21 mouse cellular contexts compared by ENCODE assay signal in genomic region chr7:144985100-144985499, GRCm38 (mm10). TPM values are rescaled to one million over a fixed set of nuclear protein-coding genes. Genes with fewer than 3 reads are reported as not detected.
A peak's percentile ranks its signal among the peaks of the same experiment; 100 is the strongest.
DNase-seq lines count a peak whose midpoint lies in the region; ATAC-seq and TF ChIP-seq lines count a peak whose summit lies in the region.
"Had no signal": no experiment of that assay in that cellular context is flagged by ENCODE, and none has a peak within 500 bp of the region (broad histone marks: within the 10 kb centered on the region; RNA-seq: fewer than 3 reads in every experiment).

No protein-coding gene starts in this region.

- H3K36me3 ChIP-seq in midbrain, embryonic 10.5 days, result no peaks in the 10 kb centered on the region
- H3K36me3 ChIP-seq in midbrain, embryonic 16.5 days (ENCODE audit: control insufficient read depth, insufficient read depth, low read length), result no peaks in the 10 kb centered on the region
- H3K36me3 ChIP-seq in kidney, embryonic 14.5 days (ENCODE audit: control insufficient read depth, insufficient read depth, low read length), result no peaks in the 10 kb centered on the region
- H3K36me3 ChIP-seq: G1E had no signal

- no peak overlapping the region for H3K4me2 ChIP-seq in midbrain, embryonic 16.5 days (ENCODE audit: low read length)
- H3K4me2 ChIP-seq in kidney, embryonic 14.5 days (replicated peaks; ENCODE audit: low read depth, low read length), result no peak overlapping the region

- WGBS in midbrain, embryonic 10.5 days, result 82% methylated on average over 1 of the region's 1 CpGs
- 85% methylated on average over 1 of the region's 1 CpGs for WGBS in midbrain, embryonic 16.5 days
- WGBS in kidney, embryonic 14.5 days, result 69% methylated on average over 1 of the region's 1 CpGs

- no peak overlapping the region for H3K9ac ChIP-seq in midbrain, embryonic 16.5 days (ENCODE audit: low read depth, low read length)
- H3K9ac ChIP-seq in kidney, embryonic 14.5 days (ENCODE audit: low read depth, low read length), result no peak overlapping the region

- H3K9me3 ChIP-seq in midbrain, embryonic 10.5 days (replicated peaks), result no peaks in the 10 kb centered on the region
- H3K9me3 ChIP-seq in midbrain, embryonic 16.5 days (replicated peaks; ENCODE audit: control insufficient read depth, low read length, poor library complexity, severe bottlenecking), result no peaks in the 10 kb centered on the region
- H3K9me3 ChIP-seq in kidney, embryonic 14.5 days (ENCODE audit: control insufficient read depth, low read length), result no peaks in the 10 kb centered on the region
- H3K9me3 ChIP-seq: G1E had no signal

- 0 out of 2 replicates have a peak overlapping the region, but pooled peaks have one; percentile 4 for H3K27ac ChIP-seq in midbrain, embryonic 10.5 days (replicated peaks)
- no peak overlapping the region for H3K27ac ChIP-seq in midbrain, embryonic 16.5 days (ENCODE audit: low read length)
- H3K27ac ChIP-seq in gastrocnemius, adult 2 months, result no peak overlapping the region
- H3K27ac ChIP-seq in kidney, embryonic 14.5 days (ENCODE audit: low read depth, low read length), result no peak overlapping the region

- ATAC-seq in midbrain, embryonic 16.5 days, result no peak
- ATAC-seq in common myeloid progenitor, adult 5-6 weeks (replicated peaks; ENCODE audit: low read depth, poor library complexity, severe bottlenecking), result peak; percentile 40
- peak; percentile 68 for ATAC-seq in granulocyte monocyte progenitor cell, adult 5-6 weeks (replicated peaks; ENCODE audit: poor library complexity, severe bottlenecking)
- peak; percentile 63 for ATAC-seq in megakaryocyte progenitor cell, adult 5-6 weeks (replicated peaks; ENCODE audit: poor library complexity)
- no peak for ATAC-seq in kidney, embryonic 14.5 days (ENCODE audit: low FRiP score, low TSS enrichment)
- ATAC-seq: activated CD4-positive, CD25-positive, alpha-beta regulatory T cell, adult 4 months; CD4-positive, CD25-positive, alpha-beta regulatory T cell, adult 4 months; Patski had no signal

- intact Hi-C loops in gastrocnemius, adult 2 months (cut with DNase I), result no loop called here

- no peak overlapping the region for H3K4me3 ChIP-seq in midbrain, embryonic 10.5 days
- H3K4me3 ChIP-seq in midbrain, embryonic 16.5 days (ENCODE audit: low read depth, low read length), result no peak overlapping the region
- no peak overlapping the region for H3K4me3 ChIP-seq in gastrocnemius, adult 2 months
- no peak overlapping the region for H3K4me3 ChIP-seq in kidney, embryonic 14.5 days (ENCODE audit: low read length)

- no peak for TF ChIP-seq CTCF in gastrocnemius, adult 2 months (IDR thresholded peaks at IDR 0.05)

- peaks cover 15% of the 10 kb centered on the region; the same call in 1 of the 2 replicates for H3K4me1 ChIP-seq in midbrain, embryonic 10.5 days
- no peaks in the 10 kb centered on the region for H3K4me1 ChIP-seq in midbrain, embryonic 16.5 days (ENCODE audit: control insufficient read depth, insufficient read depth, low read length)
- no peaks in the 10 kb centered on the region for H3K4me1 ChIP-seq in kidney, embryonic 14.5 days (ENCODE audit: control insufficient read depth, insufficient read depth, low read length)

- no peak for DNase-seq in midbrain, embryonic 10.5 days (ENCODE audit: low spot score)
- no peak for DNase-seq in gastrocnemius, adult 2 months
- no peak for DNase-seq in liver
- DNase-seq: adrenal gland, adult 2 months; adrenal gland, adult 8-10 months; adrenal gland, postnatal 10 days; adrenal gland, postnatal 14 days; adrenal gland, postnatal 25 days; adrenal gland, postnatal 36 days; B cell, adult 2 months; cerebellum, adult 11 months; cerebellum, adult 11-12 months had no signal

- H3K27me3 ChIP-seq in midbrain, embryonic 10.5 days (ENCODE audit: low read depth, poor library complexity, severe bottlenecking), result no peaks in the 10 kb centered on the region
- no peaks in the 10 kb centered on the region for H3K27me3 ChIP-seq in midbrain, embryonic 16.5 days (ENCODE audit: control insufficient read depth, insufficient read depth, low read depth, low read length)
- no peaks in the 10 kb centered on the region for H3K27me3 ChIP-seq in kidney, embryonic 14.5 days (ENCODE audit: control insufficient read depth, insufficient read depth, low read length)
- H3K27me3 ChIP-seq: Patski had no signal

RNA-seq across cellular contexts. Expression of gene Ccnd1, which starts 45.4 kb away (rescaled TPM):
- polyA plus RNA-seq in midbrain, embryonic 10.5 days (2016; fragmentation: Nextera tagmentation; extraction: Ambion mirVana), result 238 and 258 TPM in 2 replicates
- polyA plus RNA-seq in midbrain, embryonic 16.5 days (2015; fragmentation: Nextera tagmentation; extraction: Ambion mirVana), result 21.5 and 31.5 TPM in 2 replicates
- 15.9 and 18.0 TPM in 2 replicates for total RNA-seq in common myeloid progenitor, adult 5-6 weeks (2017)
- 6.0 and 10.6 TPM in 2 replicates for total RNA-seq in granulocyte monocyte progenitor cell, adult 5-6 weeks (2014; fragmentation: Nextera tagmentation)
- 6.2 and 8.9 TPM in 2 replicates for total RNA-seq in granulocyte monocyte progenitor cell, adult 5-6 weeks (2017)
- total RNA-seq in megakaryocyte progenitor cell, adult 5-6 weeks (2015), result 8.6 and 10.3 TPM in 2 replicates
- total RNA-seq in megakaryocyte progenitor cell, adult 5-6 weeks (2017), result 9.5 and 12.5 TPM in 2 replicates
- 1 to 10 TPM; 1.6 to 5.2 TPM for total RNA-seq in gastrocnemius, adult 2 months (2021)
- polyA plus RNA-seq in kidney, embryonic 14.5 days (2014; fragmentation: Nextera tagmentation; extraction: Ambion mirVana), result 231 and 315 TPM in 2 replicates
- polyA plus RNA-seq: G1E had no signal

Comparison
In these comparisons a context has a peak if more than half of its experiments do, and no peak if none do; other contexts are left out.
1. ATAC-seq: peak in common myeloid progenitor, adult 5-6 weeks (single experiment), granulocyte monocyte progenitor cell, adult 5-6 weeks (single experiment) and megakaryocyte progenitor cell, adult 5-6 weeks (single experiment); none in midbrain, embryonic 16.5 days (single experiment) and kidney, embryonic 14.5 days (single experiment).